Mouse (Mus musculus): ENCODE measurements at regions not wholly inside any gene's neighbourhood (a gene's known extent, or its start where the extent isn't known, plus 50 kb on each side); places are given as distances from the start of the nearest gene placed in this dataset.

DNA sequence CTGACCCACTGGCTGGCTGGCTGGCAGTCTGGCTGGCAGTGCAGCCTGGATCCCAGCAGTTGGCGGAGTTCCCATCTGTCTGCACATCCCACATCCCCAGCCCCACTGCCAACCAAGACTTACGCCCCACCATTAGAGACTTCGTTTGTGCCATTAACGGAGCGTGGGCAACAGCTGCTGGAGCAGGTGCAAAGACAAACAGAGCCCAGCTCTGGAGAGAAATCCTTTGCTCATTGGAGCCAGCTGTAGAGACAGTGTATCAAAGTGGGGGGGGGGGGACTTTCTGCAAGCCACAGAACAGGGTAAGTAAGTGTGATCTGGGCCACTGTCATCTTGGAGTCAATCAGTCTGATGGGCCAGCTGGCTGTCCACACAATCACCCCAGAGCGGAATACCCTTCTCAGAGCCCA, 52.3 kb downstream of the Rplp1 start:
- no peak for ATAC-seq (replicated peaks; ENCODE audit: poor library complexity, severe bottlenecking)

DNA sequence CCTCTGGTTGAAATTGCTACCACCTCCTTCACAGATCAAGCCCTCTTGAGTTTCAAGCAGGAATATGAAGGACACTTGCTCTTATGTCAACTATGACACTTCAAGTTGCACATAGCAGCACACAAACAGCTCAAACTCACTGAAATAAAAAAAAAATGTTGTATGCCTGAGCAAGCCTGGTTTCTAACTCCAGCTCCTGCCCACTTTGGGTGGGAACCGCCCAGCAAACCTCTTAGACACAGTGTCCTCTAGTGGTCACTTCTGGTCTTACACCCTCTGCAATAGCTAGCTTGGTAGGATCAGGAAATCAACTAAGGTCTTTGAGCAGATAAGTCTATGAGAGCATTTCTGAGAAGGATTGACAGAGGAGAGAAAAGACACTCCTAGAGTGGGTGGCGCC, 54.2 kb downstream of the Rplp1 start:
- ATAC-seq (replicated peaks; ENCODE audit: poor library complexity, severe bottlenecking), result peak; percentile 77

DNA sequence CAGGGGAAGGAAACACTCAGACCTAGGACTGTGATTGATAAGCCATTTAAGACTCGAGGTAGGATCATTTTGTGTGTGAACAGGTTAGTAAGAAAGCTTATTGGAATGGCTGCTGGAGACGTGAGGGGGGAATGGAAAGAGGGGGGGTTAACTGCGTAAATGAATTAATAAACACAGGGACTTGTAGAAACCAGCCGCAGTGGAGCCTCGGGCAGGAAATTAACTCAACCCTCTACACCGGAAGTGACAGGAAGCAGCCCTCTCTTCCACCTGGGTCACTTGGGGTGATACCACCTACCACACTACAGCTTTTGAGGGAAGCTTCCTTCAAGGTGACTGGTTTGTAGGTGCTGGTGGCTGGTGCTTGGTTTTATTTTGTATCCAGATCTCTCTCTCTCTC, 54.9 kb downstream of the Rplp1 start:
- no peak for ATAC-seq (replicated peaks; ENCODE audit: poor library complexity, severe bottlenecking)

DNA sequence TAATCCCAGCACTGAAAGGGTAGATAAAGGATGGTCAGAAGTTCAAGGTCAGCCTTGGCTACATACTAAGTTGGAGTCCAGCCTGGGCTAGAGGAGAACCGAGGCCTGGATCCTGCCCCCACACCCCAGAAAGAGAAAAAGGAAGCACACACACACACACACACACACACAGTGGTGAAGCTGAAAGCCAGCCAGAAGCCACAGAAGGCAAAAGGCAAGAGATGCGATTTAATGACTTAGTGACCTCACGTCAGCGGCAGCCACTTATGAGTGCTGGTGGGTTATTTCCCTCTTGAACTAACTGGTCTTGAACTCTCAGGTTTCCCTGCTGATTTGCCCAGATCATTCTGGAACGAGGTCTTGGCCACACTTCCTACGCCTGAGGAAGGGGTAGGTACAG, 56.5 kb downstream of the Rplp1 start:
- ATAC-seq (replicated peaks; ENCODE audit: poor library complexity, severe bottlenecking), result peak; percentile 45

DNA sequence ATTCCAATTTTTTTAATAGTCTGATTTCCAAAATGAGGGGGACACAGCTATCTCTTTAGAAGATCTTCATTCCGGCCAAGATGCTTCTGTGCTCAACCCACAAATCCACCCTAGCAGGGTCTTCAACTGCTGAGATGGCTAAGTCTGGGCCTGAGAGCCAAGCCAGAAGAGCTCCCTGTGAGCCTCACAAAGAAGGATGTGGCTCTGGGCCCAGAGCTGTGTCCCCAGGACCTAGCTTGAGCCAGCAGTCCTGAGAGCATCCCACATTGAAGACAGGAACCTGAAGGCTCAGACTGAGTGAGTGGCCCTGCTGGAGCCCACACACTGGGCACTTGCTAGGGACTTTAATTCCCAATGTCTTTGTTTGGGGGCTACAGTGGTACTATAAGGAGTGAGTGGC, 57.7 kb downstream of the Rplp1 start:
- ATAC-seq (replicated peaks; ENCODE audit: poor library complexity, severe bottlenecking), result no peak

DNA sequence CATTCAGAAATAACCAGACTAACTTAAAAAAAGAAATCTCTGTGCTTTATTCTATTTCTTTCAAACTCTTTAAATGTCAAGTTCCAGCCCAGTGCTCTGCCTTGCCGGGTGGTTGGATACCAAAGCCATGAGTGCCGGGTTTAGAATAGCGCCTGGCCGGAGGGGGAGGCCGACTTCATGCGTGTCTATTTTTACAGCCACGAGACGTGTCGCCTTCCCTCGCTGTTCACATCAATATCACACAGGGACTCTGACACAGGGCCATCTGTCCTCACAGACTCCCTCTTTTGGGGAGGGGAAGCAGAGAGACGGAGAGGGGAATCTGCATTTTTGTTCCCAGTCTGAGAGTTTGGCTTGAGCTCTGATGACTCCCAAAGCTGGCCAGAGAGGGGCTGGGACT, 58.7 kb downstream of the Rplp1 start:
- no peak for ATAC-seq (replicated peaks; ENCODE audit: poor library complexity, severe bottlenecking)

DNA sequence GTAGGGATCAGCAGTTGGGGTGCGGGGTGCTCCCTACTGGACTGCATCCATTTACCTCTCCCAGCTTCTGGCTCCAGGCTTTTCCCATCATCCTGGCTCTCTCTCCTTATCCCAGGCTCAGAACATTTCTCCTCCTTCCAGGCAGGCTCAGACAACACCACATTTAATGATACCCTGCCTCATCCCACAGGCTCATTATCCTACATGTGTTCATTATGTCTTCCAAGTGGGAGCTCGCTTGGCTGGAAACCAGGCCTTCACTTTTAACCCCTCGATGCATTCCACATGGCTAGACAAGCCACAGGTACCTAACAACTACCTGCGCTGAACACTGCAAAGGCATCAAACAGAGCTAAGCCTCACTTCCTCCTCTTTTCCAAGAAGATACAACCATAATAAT, 60.5 kb downstream of the Rplp1 start:
- no peak for ATAC-seq (replicated peaks; ENCODE audit: poor library complexity, severe bottlenecking)

DNA sequence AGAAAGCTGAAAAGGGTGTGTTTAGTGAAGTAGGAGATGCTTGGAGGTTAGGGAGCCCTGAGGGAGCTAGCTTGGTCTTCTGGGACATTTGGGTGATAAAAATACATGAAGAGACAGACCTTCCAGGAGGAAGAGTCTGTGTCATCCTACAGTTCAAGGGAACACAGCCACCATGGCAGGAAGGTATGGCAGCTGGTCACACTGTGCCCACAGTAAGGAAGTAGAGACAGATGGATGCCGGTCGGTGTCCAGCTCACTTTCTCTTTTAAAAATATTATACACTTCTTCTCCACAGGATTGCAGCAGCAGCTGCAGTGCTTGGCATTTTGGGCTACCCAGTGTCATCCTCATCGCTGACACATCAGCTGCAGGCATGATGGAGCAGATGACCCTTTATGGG, 63.0 kb downstream of the Rplp1 start:
- no peak for ATAC-seq (replicated peaks; ENCODE audit: poor library complexity, severe bottlenecking)

DNA sequence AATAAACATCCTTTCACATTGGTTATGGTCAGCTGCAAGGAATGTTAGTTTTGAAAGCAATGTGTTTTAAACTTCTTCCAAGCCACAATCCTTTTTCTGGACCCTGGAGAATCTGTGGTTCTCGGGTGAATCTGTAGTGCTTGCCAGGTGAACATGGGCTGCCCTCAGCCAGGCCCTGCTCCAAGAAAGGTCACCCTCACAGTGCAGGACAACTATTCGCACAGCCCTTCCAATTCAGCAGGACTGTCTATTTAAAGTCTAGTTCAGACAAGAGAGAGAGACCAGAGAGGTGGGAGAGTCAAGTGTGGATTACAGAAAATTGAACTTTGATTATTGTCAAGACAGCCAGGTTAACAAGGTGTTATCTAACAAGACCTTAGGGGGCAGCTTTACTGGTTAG, 65.9 kb downstream of the Rplp1 start:
- no peak for ATAC-seq (replicated peaks; ENCODE audit: poor library complexity, severe bottlenecking)

DNA sequence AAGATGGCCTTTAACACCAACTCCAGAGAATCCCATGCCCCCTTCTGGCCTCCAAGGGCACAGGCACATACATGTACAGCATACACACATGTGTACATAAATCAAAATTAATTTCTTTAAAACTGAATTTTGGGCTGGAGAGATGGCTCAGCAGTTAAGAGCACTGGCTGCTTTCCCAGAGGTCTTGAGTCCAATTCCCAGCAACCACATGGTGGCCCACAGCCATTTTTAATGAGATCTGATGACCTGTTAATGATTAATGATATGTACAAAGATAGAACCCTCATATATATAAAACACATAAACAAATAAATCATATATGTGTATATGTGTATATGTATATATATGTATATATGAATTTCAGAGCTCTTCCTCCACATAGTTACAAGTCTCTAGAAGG, 66.8 kb downstream of the Rplp1 start:
- ATAC-seq (replicated peaks; ENCODE audit: poor library complexity, severe bottlenecking), result no peak

DNA sequence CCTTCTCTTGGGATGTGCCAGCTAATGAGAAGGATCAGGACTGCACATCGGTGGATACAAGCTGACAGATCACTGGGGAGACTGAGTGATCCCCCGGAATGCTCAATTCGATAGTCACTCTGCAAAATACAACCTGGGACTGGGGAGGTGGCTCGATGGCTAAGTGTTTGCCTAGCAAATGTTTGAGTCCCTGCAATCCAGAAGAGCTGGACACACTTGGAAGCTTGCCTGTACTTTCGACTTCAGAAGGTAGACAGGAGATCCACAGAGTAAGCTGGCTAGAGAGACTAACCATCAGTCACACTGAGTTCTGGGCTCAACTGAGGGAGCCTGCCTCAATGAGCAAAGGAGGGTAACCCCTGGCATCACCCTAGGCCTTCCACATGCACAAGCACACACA, 69.7 kb downstream of the Rplp1 start:
- no peak for ATAC-seq (replicated peaks; ENCODE audit: poor library complexity, severe bottlenecking)

DNA sequence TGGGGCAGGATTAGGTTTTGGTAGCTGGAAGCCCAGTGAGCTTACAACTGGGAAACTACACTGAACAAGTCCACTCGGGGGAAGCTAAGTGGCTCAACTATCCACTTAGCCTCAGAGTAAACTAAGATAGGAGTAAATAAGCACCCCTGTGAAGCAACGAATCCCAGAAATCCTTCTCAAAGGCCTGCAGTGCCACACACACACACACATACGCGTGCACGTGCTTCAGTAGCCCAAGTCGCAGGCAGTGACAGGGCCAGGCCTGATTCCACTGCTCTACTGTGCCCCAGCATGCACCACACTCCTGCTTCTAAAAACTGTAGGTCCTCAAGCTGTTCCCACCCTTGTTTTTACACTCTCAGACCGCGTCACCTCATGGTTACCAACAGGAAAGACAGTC, 70.2 kb downstream of the Rplp1 start:
- no peak for ATAC-seq (replicated peaks; ENCODE audit: poor library complexity, severe bottlenecking)

DNA sequence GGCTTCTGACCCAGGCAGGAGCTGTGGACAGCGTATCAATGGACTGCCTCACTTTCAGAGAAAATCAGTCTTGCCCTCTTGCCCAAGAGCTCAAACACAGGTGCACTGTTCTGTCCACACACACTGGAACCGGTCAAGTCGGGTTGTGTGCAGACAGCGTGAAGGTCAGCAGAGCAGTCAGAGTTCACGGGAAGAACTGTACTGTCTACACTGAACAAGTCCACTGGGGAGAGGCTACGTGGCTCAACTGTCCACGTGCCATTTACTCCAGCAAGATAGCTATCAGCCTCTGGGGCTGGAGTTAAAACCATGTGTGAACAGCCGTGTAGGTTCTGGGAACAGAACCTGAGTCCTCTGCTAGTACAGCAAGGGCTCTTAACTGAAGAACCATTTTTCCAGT, 70.8 kb downstream of the Rplp1 start:
- ATAC-seq (replicated peaks; ENCODE audit: poor library complexity, severe bottlenecking), result no peak

DNA sequence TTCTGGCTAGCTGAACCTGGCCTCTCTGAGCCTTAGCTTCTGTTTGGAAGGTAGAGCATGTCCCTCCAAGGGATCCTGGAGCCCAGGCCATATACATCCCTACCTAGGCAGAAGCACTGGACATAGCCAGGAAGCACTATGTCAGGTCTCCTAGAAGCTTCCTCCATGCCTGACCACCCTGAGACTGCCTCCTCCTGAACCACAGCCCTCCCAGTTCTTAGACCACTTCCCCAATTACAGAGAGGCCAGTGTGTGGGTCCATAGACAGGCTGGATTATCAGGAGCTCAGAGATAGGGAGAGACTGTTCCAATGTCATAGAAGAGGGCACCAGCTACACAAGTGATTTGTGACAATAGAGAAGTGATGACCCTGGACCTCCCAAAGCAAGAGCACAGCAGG, 72.0 kb downstream of the Rplp1 start:
- ATAC-seq (replicated peaks; ENCODE audit: poor library complexity, severe bottlenecking), result peak; percentile 82

DNA sequence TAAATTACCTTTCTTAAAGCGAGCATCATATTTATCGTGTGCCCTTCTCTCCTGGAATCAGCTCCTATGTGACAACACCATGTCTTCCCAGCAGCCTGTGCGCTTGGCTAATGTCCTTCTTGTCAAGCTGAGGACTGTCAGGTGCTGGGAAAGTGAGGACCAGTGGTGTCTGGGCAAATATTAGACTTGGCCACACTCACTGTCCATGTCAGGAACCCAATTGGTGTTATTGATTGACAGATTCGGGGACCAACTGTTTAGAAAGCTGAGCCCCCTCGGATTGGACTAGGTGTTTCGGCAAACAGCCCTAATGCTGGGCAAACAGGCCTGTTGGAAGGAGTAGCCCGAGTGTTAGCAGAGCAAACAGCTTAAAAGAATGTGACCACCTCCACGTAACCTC, 73.1 kb downstream of the Rplp1 start:
- no peak for ATAC-seq (replicated peaks; ENCODE audit: poor library complexity, severe bottlenecking)

DNA sequence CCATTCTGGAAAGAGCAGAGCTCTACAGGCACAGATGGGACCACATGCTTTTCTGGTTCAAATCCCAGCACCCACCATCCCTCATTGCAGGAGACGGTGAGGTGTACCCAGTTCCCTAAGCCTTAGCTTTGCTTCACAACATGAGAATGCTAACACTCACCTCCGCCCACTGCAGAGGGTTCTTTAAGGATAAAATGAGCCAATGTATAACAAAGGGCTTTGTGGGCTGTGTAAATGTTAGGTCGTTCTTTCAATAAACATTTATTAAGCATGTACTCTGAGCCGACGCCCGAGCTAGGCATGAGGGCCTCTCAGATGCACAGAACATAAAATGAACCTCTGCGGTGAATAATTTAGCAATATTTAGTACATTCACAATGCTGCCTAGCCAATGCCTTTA, 74.0 kb downstream of the Rplp1 start:
- no peak for ATAC-seq (replicated peaks; ENCODE audit: poor library complexity, severe bottlenecking)

DNA sequence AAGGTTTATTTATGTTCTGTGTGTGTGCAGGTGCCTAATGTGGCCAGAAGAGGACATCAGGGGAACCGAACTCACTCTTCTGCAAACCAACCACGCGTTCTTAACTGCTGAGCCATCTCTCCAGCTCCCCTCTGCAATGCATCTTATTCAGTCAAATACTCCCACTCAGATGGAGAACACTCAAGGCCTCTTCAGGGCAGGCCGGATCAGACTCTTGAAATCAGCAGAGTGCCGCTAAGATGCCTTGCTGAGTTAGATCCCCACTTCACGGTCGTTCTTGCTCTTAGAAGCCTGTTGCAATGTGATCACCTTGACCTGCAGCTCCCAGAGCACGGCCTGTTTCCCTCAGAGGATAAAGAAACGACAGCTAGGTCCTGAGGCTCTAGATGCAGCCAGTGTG, 81.1 kb downstream of the Rplp1 start:
- ATAC-seq (replicated peaks; ENCODE audit: poor library complexity, severe bottlenecking), result no peak

DNA sequence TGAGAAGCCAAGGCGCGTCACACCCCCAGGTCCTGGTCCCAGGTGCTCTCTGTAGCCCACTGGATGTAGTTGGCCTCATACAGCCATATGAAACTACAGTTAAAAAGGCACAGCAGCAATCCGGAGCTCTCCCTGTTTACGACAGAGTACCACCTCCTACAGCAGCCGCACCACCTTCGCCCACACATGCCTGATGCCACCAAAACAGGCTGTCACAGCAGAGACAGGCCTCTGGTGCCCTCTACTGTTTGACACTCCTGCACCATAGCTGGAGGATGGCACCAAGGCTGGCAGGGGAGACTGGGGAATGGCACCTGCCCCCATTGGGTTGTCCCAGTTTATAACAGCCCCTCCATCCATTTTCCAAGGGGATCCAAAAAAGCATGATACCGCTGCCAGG, 84.1 kb downstream of the Rplp1 start:
- ATAC-seq (replicated peaks; ENCODE audit: poor library complexity, severe bottlenecking), result peak; percentile 55; the same call in 1 of the 2 replicates

DNA sequence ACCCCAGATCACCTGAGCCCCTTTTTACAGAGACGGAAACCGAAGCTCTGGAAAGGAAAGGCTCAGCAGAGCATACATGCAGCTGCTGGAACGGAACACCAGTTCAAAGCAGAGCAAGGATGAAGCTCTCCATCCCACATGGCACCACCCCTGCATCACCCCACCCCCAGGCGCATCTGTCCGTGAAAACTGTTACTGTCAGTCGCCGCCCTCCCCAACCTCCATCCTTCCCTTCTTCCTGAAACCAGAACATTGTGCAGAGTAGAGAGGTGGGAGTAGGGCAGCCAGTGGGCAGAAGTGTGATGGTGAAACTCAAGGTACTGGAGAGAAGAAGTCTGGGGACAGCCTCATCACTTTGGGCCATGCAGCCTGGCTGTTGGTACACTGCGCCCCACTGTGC, 84.6 kb downstream of the Rplp1 start:
- ATAC-seq (replicated peaks; ENCODE audit: poor library complexity, severe bottlenecking), result no peak

DNA sequence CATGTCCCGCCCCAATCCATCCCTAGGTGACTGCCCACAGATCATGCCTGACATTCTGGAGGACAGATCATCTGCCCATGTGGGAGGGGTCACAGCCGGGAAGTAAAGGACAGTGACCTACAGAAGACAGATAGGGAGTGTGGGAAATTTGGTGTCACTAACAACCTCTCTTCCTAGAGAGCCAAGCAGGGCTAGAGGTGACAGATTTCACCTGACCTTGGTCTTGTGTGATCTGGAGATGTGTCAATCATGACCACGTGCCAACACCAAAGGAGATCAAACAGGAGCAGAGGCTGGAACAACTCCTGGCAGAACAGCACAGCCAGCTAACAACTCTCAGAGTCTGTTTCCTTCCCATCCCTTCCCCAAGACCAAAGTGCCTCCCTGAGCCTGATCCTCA, 85.0 kb downstream of the Rplp1 start:
- no peak for ATAC-seq (replicated peaks; ENCODE audit: poor library complexity, severe bottlenecking)

DNA sequence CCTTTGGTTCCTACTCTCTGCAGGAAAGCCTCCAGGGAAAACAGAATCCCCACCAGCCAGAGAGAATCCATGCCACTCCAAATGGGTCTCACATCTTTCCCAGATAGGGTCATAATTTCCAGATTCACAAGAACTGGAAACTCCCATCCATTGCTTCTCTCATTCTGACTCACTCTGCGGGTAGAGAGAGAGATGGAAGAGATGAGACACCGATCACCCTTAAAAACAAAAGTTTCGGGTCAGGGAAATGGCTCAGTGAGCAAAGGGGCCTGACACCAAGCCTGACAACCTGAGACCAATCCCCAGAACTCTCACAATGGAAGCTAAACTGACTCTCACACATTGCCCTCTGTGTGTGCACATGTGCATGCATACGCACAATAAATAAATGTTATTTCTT, 86.6 kb downstream of the Rplp1 start:
- no peak for ATAC-seq (replicated peaks; ENCODE audit: poor library complexity, severe bottlenecking)

DNA sequence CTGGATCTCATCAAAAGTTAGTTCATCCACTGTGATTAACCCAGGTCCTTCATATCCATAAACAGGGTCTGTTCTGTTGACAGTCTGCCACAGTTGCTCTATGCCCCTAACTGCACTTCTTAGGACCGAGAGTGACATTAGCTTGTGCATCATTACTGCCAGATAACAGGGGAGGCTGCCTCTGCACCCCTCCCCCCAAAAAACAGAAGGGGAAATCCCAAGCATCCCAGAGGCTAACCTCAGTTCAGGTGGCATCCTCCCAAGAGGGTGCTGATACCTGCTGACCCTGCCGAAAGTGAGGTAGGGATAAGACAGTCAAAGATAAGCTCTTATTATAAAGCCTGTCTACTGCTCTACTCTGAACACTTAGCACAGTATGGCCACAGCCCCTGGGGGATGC, 87.3 kb downstream of the Rplp1 start:
- no peak for ATAC-seq (replicated peaks; ENCODE audit: poor library complexity, severe bottlenecking)

DNA sequence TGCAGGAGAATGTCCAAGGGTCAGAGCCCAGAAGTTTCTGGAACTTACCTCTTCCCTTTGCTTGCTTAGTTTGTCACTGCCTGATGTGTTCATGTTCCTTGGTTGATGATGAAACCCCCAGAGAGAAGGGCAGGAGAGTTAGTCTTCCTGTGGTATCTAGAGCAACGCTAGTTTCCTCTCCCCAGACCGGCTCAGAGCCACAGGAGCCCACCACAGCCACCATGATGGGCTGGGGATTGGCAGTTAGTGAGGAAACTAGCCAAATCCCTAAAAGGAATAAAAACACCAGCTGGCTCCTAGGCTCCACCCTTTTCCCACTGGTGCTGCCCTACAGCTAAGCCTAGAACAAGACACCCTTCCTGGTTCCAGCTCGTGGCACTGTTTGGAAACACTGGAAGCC, 87.9 kb downstream of the Rplp1 start:
- peak; percentile 93 for ATAC-seq (replicated peaks; ENCODE audit: poor library complexity, severe bottlenecking)

DNA sequence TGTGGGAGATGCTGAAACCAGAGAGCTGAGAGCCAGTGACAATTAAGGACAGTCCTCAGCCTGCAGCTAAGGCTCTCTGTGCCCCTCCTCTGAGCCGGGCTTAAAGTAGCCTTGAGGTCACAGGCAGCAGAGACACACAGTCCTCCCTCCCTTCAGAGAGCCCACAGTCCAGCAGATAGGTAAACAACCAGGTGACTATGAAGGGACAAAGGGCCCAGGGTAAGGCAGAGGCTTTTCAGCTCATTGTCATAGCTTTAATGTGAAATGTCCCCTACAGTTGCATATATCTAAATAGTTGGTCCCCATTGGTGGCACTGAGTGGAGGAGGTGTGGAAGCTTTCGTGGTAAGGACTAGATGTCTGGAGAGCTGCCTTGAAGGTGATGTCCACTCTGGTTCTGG, 88.5 kb downstream of the Rplp1 start:
- no peak for ATAC-seq (replicated peaks; ENCODE audit: poor library complexity, severe bottlenecking)
